Mouse (Mus musculus): ENCODE data around the gene Hip1r. TPM values are rescaled to one million over a fixed set of nuclear protein-coding genes. Genes with fewer than 3 reads are reported as not detected.

Gene Hip1r
- polyA plus RNA-seq, 1 experiment from 2014 or later = 22.4 TPM

- no peak overlapping the region for H3K9ac ChIP-seq
- H3K36me3 ChIP-seq (replicated peaks; ENCODE audit: control insufficient read depth, insufficient read depth) = no peaks in the 10 kb centered on the region
- ATAC-seq (ENCODE audit: low FRiP score) (no peak), DNase-seq (ENCODE audit: low spot score) (no peak)
- 71% methylated on average over 4 of the region's 4 CpGs for WGBS
- H3K4me2 ChIP-seq (replicated peaks) = no peak overlapping the region
- no peaks in the 10 kb centered on the region for H3K27me3 ChIP-seq (ENCODE audit: control insufficient read depth, insufficient read depth, low read length)
- H3K27ac ChIP-seq = no peak overlapping the region
- no peaks in the 10 kb centered on the region for H3K9me3 ChIP-seq (ENCODE audit: control insufficient read depth, low read length)
- H3K4me1 ChIP-seq (replicated peaks; ENCODE audit: control insufficient read depth, insufficient read depth, low read length) = no peaks in the 10 kb centered on the region
- no peak overlapping the region for H3K4me3 ChIP-seq (replicated peaks; ENCODE audit: low read length)
These were observed 26.9 kb upstream of the Hip1r start for GRCm38 (mm10) chr5:123946546-123946945.

- Histone ChIP-seq H3K9ac (no peak overlapping the region), H3K4me3 (replicated peaks; ENCODE audit: low read length) (no peak overlapping the region), H3K27me3 (ENCODE audit: control insufficient read depth, insufficient read depth, low read length) (no peaks in the 10 kb centered on the region), H3K9me3 (ENCODE audit: control insufficient read depth, low read length) (no peaks in the 10 kb centered on the region), H3K27ac (no peak overlapping the region), H3K4me1 (replicated peaks; ENCODE audit: control insufficient read depth, insufficient read depth, low read length) (no peaks in the 10 kb centered on the region), H3K4me2 (replicated peaks) (no peak overlapping the region), H3K36me3 (replicated peaks; ENCODE audit: control insufficient read depth, insufficient read depth) (no peaks in the 10 kb centered on the region)
- 51% methylated on average over 7 of the region's 7 CpGs for WGBS
- DNase-seq (ENCODE audit: low spot score) = peak; percentile 88
- no peak for ATAC-seq (ENCODE audit: low FRiP score)
These were observed 26.2 kb upstream of the Hip1r start for GRCm38 (mm10) chr5:123947041-123947761.

DNA sequence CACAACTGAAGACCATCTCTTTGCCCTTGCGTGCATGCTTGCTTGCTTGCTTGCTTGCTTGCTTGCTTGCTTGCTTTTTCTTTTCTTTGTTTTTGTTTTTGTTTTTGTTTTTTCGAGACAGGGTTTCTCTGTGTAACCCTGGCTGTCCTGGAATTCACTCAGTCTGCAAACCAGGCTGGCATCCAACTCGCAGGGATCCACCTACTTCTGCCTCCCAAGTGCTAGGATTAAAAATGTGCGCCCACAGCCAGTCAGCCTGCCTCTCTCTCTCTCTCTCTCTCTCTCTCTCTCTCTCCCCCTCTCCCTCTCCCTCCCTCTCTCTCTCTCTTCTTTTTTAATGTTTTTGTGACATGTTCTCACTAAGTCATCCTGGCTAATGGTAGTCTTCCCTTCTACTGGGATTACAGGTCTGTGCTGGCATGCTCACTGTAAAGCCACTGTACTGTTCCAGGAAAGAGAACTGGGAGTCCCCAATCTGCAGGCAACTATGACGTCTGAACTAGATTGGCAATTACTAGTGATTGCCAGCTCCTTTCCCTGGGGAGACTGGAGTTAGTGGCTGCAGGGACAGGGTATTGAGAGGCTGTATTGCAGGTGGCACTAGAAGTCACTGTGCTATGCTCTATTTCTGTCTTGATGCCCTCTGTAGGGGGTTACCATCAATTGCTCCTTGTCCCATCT is 20.9 kb upstream of the Hip1r start:
- WGBS = 65% methylated on average over 5 of the region's 5 CpGs
- no peaks in the 10 kb centered on the region for H3K9me3 ChIP-seq (ENCODE audit: control insufficient read depth, low read length)
- ATAC-seq (ENCODE audit: low FRiP score) = no peak
- no peak overlapping the region for H3K4me2 ChIP-seq (replicated peaks)
- no peak overlapping the region for H3K4me3 ChIP-seq (replicated peaks; ENCODE audit: low read length)
- H3K4me1 ChIP-seq (replicated peaks; ENCODE audit: control insufficient read depth, insufficient read depth, low read length) = no peaks in the 10 kb centered on the region
- no peak for DNase-seq (ENCODE audit: low spot score)
- H3K27me3 ChIP-seq (ENCODE audit: control insufficient read depth, insufficient read depth, low read length) = no peaks in the 10 kb centered on the region
- no peak overlapping the region for H3K9ac ChIP-seq
- no peak overlapping the region for H3K27ac ChIP-seq
- no peaks in the 10 kb centered on the region for H3K36me3 ChIP-seq (replicated peaks; ENCODE audit: control insufficient read depth, insufficient read depth)

GRCm38 (mm10) chr5:123957213-123957612 is 16.2 kb upstream of the Hip1r start:
- no peaks in the 10 kb centered on the region for H3K27me3 ChIP-seq (ENCODE audit: control insufficient read depth, insufficient read depth, low read length)
- H3K9me3 ChIP-seq (ENCODE audit: control insufficient read depth, low read length) = no peaks in the 10 kb centered on the region
- ATAC-seq (ENCODE audit: low FRiP score) (no peak), DNase-seq (ENCODE audit: low spot score) (no peak)
- WGBS = 75% methylated on average over 8 of the region's 8 CpGs
- no peak overlapping the region for H3K4me3 ChIP-seq (replicated peaks; ENCODE audit: low read length)
- no peaks in the 10 kb centered on the region for H3K36me3 ChIP-seq (replicated peaks; ENCODE audit: control insufficient read depth, insufficient read depth)
- no peak overlapping the region for H3K27ac ChIP-seq
- H3K9ac ChIP-seq = no peak overlapping the region
- no peak overlapping the region for H3K4me2 ChIP-seq (replicated peaks)
- H3K4me1 ChIP-seq (replicated peaks; ENCODE audit: control insufficient read depth, insufficient read depth, low read length) = no peaks in the 10 kb centered on the region

- Histone ChIP-seq H3K9ac (no peak overlapping the region), H3K27me3 (ENCODE audit: control insufficient read depth, insufficient read depth, low read length) (no peaks in the 10 kb centered on the region), H3K9me3 (ENCODE audit: control insufficient read depth, low read length) (no peaks in the 10 kb centered on the region), H3K4me1 (replicated peaks; ENCODE audit: control insufficient read depth, insufficient read depth, low read length) (no peaks in the 10 kb centered on the region), H3K4me3 (replicated peaks; ENCODE audit: low read length) (no peak overlapping the region), H3K36me3 (replicated peaks; ENCODE audit: control insufficient read depth, insufficient read depth) (no peaks in the 10 kb centered on the region), H3K4me2 (replicated peaks) (no peak overlapping the region), H3K27ac (no peak overlapping the region)
- 83% methylated on average over 3 of the region's 3 CpGs for WGBS
- ATAC-seq (ENCODE audit: low FRiP score) (no peak), DNase-seq (ENCODE audit: low spot score) (no peak)
These were observed 14.4 kb upstream of the Hip1r start for GRCm38 (mm10) chr5:123959018-123959417.

DNA sequence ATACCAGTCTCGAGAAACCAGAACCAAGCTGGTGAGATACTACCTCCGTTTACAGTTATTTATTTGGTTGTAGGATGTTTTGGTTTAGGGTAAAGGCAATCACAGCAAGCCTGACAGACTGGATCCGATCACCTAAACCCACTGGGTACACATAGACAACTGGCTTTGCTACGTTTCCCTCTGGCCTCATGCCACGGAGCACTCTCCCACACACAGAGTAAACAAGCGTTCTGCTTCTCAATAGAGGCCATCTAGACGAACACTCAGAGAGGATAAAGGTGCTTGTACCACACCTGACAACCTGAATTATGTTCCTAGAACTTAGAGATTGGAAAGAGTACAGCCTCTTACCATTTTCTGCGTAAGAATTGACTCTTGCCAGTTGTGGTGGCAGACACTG is 13.3 kb upstream of the Hip1r start:
- DNase-seq (ENCODE audit: low spot score) = no peak

DNA sequence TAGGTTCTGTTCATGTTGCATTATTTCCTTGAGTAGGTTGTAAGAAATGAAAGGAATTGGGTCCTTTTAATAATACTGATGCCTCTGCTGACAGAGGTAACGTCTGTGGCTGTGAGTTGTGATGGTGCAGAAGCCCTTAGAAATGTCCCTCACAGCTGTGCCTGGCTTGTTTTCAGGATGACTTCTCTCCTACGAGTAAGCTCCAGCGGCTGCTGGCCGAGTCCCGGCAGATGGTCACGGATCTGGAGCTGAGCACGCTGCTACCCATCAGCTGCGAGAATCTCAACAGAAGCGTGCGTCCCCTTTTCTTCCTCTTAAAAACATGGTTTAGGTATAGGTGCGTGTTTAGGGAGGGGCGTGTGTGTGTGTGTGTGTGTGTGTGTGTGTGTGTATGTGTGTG is 12.4 kb upstream of the Hip1r start:
- WGBS = 81% methylated on average over 12 of the region's 12 CpGs
- ATAC-seq (ENCODE audit: low FRiP score) (no peak), DNase-seq (ENCODE audit: low spot score) (peak; percentile 21)

More for the DNA sequence above, 13.3 kb upstream of the Hip1r start:
- no peaks in the 10 kb centered on the region for H3K4me1 ChIP-seq (replicated peaks; ENCODE audit: control insufficient read depth, insufficient read depth, low read length)
- no peak overlapping the region for H3K9ac ChIP-seq
- no peak for ATAC-seq (ENCODE audit: low FRiP score)
- no peaks in the 10 kb centered on the region for H3K36me3 ChIP-seq (replicated peaks; ENCODE audit: control insufficient read depth, insufficient read depth)
- no peak overlapping the region for H3K4me2 ChIP-seq (replicated peaks)
- no peaks in the 10 kb centered on the region for H3K9me3 ChIP-seq (ENCODE audit: control insufficient read depth, low read length)
- no peak overlapping the region for H3K4me3 ChIP-seq (replicated peaks; ENCODE audit: low read length)
- H3K27ac ChIP-seq = no peak overlapping the region
- H3K27me3 ChIP-seq (ENCODE audit: control insufficient read depth, insufficient read depth, low read length) = no peaks in the 10 kb centered on the region
- 80% methylated on average over 8 of the region's 8 CpGs for WGBS

DNA sequence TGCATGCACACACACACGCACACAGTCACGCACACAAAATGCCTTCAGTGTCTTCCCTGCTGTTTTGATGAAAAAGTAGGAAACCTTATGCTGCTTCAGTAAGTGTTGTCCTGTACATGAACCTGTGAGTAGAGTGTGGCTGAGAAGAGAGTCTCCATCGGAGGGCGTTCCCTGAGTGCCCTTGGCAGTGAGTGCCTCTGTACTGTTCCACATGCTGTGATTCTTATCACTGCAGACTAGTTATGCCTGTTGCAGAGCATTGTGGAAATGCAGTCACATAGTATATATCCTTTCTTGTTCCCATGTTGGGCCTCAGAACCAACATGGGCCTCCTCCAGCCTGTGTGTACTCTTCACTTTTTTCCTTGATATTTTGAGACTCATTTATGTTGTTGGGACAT is 9.2 kb upstream of the Hip1r start:
- Histone ChIP-seq H3K4me1 (replicated peaks; ENCODE audit: control insufficient read depth, insufficient read depth, low read length) (no peaks in the 10 kb centered on the region), H3K36me3 (replicated peaks; ENCODE audit: control insufficient read depth, insufficient read depth) (no peaks in the 10 kb centered on the region), H3K9ac (no peak overlapping the region), H3K9me3 (ENCODE audit: control insufficient read depth, low read length) (no peaks in the 10 kb centered on the region), H3K4me3 (replicated peaks; ENCODE audit: low read length) (no peak overlapping the region), H3K27me3 (ENCODE audit: control insufficient read depth, insufficient read depth, low read length) (no peaks in the 10 kb centered on the region), H3K27ac (no peak overlapping the region), H3K4me2 (replicated peaks) (no peak overlapping the region)
- DNase-seq (ENCODE audit: low spot score) (no peak), ATAC-seq (ENCODE audit: low FRiP score) (no peak)
- 92% methylated on average over 4 of the region's 4 CpGs for WGBS

More for the DNA sequence above, 12.4 kb upstream of the Hip1r start:
- Histone ChIP-seq H3K9ac (no peak overlapping the region), H3K4me1 (replicated peaks; ENCODE audit: control insufficient read depth, insufficient read depth, low read length) (no peaks in the 10 kb centered on the region), H3K36me3 (replicated peaks; ENCODE audit: control insufficient read depth, insufficient read depth) (no peaks in the 10 kb centered on the region), H3K9me3 (ENCODE audit: control insufficient read depth, low read length) (no peaks in the 10 kb centered on the region), H3K4me3 (replicated peaks; ENCODE audit: low read length) (no peak overlapping the region), H3K27me3 (ENCODE audit: control insufficient read depth, insufficient read depth, low read length) (no peaks in the 10 kb centered on the region), H3K27ac (no peak overlapping the region), H3K4me2 (replicated peaks) (no peak overlapping the region)

GRCm38 (mm10) chr5:123966759-123967158 is 6.7 kb upstream of the Hip1r start:
- H3K4me2 ChIP-seq (replicated peaks) = no peak overlapping the region
- H3K9ac ChIP-seq = no peak overlapping the region
- DNase-seq (ENCODE audit: low spot score) (no peak), ATAC-seq (ENCODE audit: low FRiP score) (no peak)
- no peak overlapping the region for H3K4me3 ChIP-seq (replicated peaks; ENCODE audit: low read length)
- H3K36me3 ChIP-seq (replicated peaks; ENCODE audit: control insufficient read depth, insufficient read depth) = no peaks in the 10 kb centered on the region
- 98% methylated on average over 2 of the region's 2 CpGs for WGBS
- no peaks in the 10 kb centered on the region for H3K27me3 ChIP-seq (ENCODE audit: control insufficient read depth, insufficient read depth, low read length)
- no peaks in the 10 kb centered on the region for H3K9me3 ChIP-seq (ENCODE audit: control insufficient read depth, low read length)
- no peak overlapping the region for H3K27ac ChIP-seq
- no peaks in the 10 kb centered on the region for H3K4me1 ChIP-seq (replicated peaks; ENCODE audit: control insufficient read depth, insufficient read depth, low read length)
